Mouse (Mus musculus): ENCODE data around the gene Atg13. TPM values are rescaled to one million over a fixed set of nuclear protein-coding genes. Genes with fewer than 3 reads are reported as not detected.

The Atg13 gene
- 12.6 and 15.0 TPM in 2 replicates for polyA plus RNA-seq (2012; rRNA removed)

DNA sequence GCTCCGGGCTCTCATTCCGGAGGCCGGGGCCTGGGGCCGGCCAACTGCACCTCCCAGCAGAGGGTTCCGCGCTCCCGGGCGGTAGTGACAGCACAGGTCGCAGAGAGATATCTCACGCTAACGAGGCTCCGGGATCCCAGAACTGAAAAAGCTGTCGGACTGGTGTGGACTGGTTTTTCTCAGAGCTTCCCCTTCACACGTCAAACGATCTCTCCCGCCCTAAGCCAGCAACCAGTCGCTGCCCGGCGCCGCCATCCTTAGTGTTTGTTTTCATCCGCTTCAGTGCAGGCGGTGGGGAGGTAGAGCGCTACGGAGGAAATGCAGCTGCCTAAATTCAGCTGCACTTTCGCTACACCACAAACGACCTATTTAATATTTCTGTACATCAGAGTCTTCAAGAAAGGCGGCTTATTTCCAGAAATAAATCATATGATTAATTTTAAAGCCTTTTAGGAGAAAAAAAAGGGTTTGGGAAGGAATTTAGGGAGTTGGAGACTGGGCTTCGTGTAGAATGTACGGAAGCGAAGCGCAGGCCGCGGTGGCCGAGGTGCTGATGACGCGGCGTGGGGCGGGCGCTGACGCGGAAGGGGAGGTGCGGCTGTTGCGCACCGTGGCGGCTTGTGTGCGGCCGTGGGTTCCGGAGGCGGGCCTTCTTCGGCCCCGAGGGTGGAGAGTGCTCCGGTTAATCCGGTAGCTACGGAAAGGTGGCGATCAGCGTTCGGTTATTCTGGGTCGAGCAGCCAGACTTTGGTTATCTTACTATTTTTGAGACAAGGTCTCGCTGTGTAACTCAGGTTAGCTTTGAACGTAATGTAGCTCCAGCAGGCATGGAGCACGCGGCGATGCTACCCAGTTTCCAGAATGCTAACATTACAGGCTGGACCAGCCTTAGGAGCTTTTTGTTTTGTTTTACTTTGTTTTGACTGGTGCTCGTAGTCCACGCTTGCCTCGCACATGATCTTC is at the start of gene Atg13, which contains the start of gene Harbi1:
Atg13 (minus strand) TSS at position 305 of the 963 bp plus-strand sequence.
Harbi1 (plus strand) TSS at position 581 of the 963 bp plus-strand sequence.

DNA sequence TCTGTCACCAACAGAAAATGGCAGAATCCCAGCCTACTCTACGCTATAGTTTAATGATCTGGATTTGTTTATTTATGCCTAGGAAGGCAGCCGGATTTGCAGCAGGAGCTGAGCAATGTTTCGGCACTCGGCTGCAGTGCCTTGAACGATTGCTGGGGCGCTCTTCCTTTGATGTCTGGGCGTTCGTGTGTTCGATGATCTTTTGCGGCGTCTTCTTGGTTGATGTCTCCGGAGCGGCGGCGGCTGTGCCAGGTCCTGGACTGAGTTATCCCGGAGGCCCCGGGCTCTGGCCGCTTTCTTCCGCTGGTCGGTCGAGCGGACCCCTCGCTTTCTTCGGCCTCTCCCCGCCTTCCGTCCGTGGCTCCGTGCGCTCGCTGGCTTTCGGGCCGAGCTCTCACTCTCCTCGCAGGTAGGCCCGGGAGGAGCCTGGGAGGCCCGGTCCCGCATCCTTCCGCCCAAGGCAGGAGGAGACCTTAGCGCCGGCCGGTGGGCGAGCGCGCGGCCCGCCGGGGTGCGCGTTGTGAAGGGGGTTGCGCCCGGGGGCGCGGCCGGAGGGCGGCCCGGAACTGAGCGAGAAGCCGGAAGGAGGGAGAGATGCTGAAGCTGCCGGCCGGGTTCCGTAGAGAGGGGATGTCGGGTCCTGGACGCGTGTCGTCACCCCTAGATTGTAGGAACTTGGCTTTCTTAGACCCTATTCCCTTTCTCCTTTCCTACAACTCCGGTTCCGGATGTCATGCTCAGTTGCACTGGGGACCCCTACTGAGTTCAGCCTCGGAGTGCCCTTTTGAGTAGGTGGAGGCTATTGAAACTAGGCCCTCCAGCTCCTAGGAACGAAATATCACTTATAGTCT is 19.8 kb upstream of the Atg13 start, which contains the start of gene Ambra1:
Ambra1 (plus strand) TSS at position 164 of the 851 bp plus-strand sequence.

DNA sequence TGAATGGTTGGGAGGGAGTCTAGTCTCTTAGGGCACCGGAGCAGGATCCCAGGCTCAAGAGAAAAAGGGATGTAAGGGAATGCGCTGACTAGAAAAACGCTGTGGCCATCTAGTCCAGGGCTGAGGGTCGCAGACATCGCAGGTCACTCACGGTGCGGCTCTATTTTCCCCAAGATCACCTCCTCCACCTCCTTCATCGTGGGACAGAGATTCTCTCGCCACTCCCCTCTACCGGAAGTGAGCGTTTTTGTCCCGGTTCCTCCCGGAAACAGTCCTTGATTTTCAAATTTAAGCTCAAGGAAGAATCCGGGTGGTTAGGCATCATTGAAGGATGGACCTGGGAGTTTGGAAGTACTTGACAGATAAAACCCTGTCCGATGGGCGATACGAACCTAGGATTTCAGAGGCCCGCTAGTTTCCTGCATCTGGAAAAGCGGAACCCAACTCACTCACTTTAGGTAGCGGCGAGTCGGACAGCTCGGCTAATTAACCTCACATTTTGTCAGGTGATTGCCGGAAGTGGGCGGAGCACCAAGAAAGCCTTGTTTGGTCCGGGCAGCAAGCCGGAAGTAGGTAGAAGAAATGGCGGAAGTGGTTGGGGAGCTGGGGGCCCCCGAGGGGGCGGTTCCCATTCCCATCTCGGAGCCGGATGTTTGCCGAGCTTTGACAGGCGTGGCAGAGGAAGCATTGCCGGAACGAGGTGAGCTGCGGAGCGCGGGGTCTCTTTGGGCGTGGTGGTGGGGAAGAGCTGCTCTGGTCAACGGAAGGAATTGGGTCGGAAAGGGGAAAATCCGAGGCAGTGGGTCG is 60.6 kb downstream of the Atg13 start, which contains the start of the genes Zfp408 and Arhgap1:
Zfp408 (minus strand) TSS at position 239 of the 807 bp plus-strand sequence.
Arhgap1 (plus strand) TSS at position 308 of the 807 bp plus-strand sequence.

DNA sequence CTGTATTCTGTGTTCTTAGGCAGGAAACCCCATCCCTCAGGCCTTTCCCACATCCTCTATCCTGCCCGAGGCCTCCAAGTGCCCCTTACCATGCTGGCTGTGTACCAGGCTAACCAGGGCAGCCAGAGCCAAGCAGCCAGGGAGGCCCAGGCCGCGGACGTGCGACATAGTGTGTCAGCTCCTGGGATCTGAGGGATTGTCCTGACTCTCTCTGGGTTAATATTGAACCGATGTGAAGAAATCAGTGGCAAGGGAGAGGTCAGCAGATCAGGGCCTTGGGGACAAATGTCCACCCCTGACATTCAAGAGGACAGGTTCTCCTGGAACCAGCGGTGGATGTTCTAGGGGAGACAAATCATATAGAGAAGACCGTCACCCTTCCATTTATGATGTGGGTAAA is 74.1 kb downstream of the Atg13 start, which contains the start of gene F2:
F2 (minus strand) TSS at position 186 of the 400 bp plus-strand sequence.

Other genes with a start within 250 kb of the Atg13 start
- gene Ckap5, start 183.8 kb downstream of the Atg13 start, polyA plus RNA-seq (2012; rRNA removed) = 10.6 and 11.2 TPM in 2 replicates
- 1,295 and 1,309 TPM in 2 replicates for gene F2, start 74.2 kb downstream of the Atg13 start, polyA plus RNA-seq (2012; rRNA removed)
- gene Zfp408, start 60.8 kb downstream of the Atg13 start, polyA plus RNA-seq (2012; rRNA removed) = 5.1 and 6.7 TPM in 2 replicates
- gene Arhgap1, start 60.7 kb downstream of the Atg13 start, polyA plus RNA-seq (2012; rRNA removed) = 23.7 and 24.9 TPM in 2 replicates
- 3.8 and 4.7 TPM in 2 replicates for gene Harbi1, start 276 bp upstream of the Atg13 start, polyA plus RNA-seq (2012; rRNA removed)
- 3.7 and 4.3 TPM in 2 replicates for gene Ambra1, start 19.6 kb upstream of the Atg13 start, polyA plus RNA-seq (2012; rRNA removed)
- gene Chrm4, start 216.7 kb upstream of the Atg13 start, polyA plus RNA-seq (2012; rRNA removed) = 0.03 TPM in 1 of 2 replicates, not detected in the other
- 9.1 and 10.8 TPM in 2 replicates for gene Mdk, start 221.7 kb upstream of the Atg13 start, polyA plus RNA-seq (2012; rRNA removed)
- gene Gm9821, start 235.1 kb upstream of the Atg13 start, polyA plus RNA-seq (2012; rRNA removed) = 0.02 TPM in 1 of 2 replicates, not detected in the other

All from liver, embryonic 18 days (tissue).